Mouse (Mus musculus) embryonic facial prominence, embryonic 11.5 days (tissue): Measurements from ENCODE around the gene Agfg2. TPM values are rescaled to one million over a fixed set of nuclear protein-coding genes. Genes with fewer than 3 reads are reported as not detected.

Source experiments
- ATAC-seq: fragments of 200-750 bp; cut with Nextera tagmentation; replicated peaks from 2 replicates; pipeline ENCODE4 v1.8.0; 2017; ENCODE audit warnings: low read depth; ENCODE audit not compliant: insufficient number of reproducible peaks, low FRiP score, low TSS enrichment
- DNase-seq: peaks from one replicate; pipeline ENCODE4 v3.0.0-alpha.2; 2015; ENCODE audit warnings: low spot score
- H3K27ac ChIP-seq: fragments of 300-500 bp; sonication (generic); replicated peaks from 2 replicates; pipeline ENCODE4 v1.5.1; 2014; ENCODE audit warnings: mild to moderate bottlenecking, low read depth, low read length, control low read depth
- H3K27me3 ChIP-seq: fragments of 300-500 bp; sonication (generic); 2 replicates; pipeline ENCODE4 v1.6.1; 2014; ENCODE audit warnings: mild to moderate bottlenecking, low read length, moderate library complexity, mixed read lengths; ENCODE audit not compliant: control insufficient read depth, insufficient read depth
- H3K36me3 ChIP-seq: fragments of 300-500 bp; sonication (generic); replicated peaks from 2 replicates; pipeline ENCODE4 v1.6.1; 2014; ENCODE audit warnings: low read depth, mild to moderate bottlenecking, low read length, moderate library complexity, mixed read lengths; ENCODE audit not compliant: control insufficient read depth, insufficient read depth
- H3K4me1 ChIP-seq: fragments of 300-500 bp; sonication (generic); 2 replicates; pipeline ENCODE4 v1.6.1; 2014; ENCODE audit warnings: low read length, mixed read lengths; ENCODE audit not compliant: control insufficient read depth, insufficient read depth
- H3K4me2 ChIP-seq: fragments of 300-500 bp; sonication (generic); 2 replicates; pipeline ENCODE4 v1.6.1; 2014; ENCODE audit warnings: low read depth, mild to moderate bottlenecking, control low read depth, low read length, moderate library complexity
- H3K4me3 ChIP-seq: fragments of 300-500 bp; sonication (generic); 2 replicates; pipeline ENCODE4 v1.5.1; 2014; ENCODE audit warnings: low read depth, low read length, control low read depth
- H3K9ac ChIP-seq: fragments of 300-500 bp; sonication (generic); replicated peaks from 2 replicates; pipeline ENCODE4 v1.6.1; 2014; ENCODE audit warnings: mild to moderate bottlenecking, control low read depth, low read length
- H3K9me3 ChIP-seq: fragments of 300-500 bp; sonication (generic); replicated peaks from 2 replicates; pipeline ENCODE4 v1.6.1; 2016; ENCODE audit warnings: mild to moderate bottlenecking, low read length, inconsistent platforms, mixed read lengths; ENCODE audit not compliant: control insufficient read depth
- WGBS: fragments of 180-500 bp; shearing (Covaris S2); extraction: QIAGEN DNeasy Blood & Tissue Kit; methylation state at CpG from one replicate; pipeline ENCODE4 v1.1.7; 2014; 5-methylcytosine and 5-hydroxymethylcytosine counted together
- polyA plus RNA-seq: library from polyadenylated mRNA; unstranded; fragments of >200 nt; fragmentation: Nextera tagmentation; extraction: Ambion mirVana; gene quantifications from 2 replicates; pipeline ENCODE4 v1.2.1, GENCODE M21; 2014

The Agfg2 gene
- polyA plus RNA-seq, 1 experiment from 2014 or later = 11.9 TPM

- no peaks in the 10 kb centered on the region for H3K4me1 ChIP-seq
- no peaks in the 10 kb centered on the region for H3K36me3 ChIP-seq
- H3K9me3 ChIP-seq = no peaks in the 10 kb centered on the region
- H3K27ac ChIP-seq = no peak overlapping the region
- WGBS = 87% methylated on average over 3 of the region's 3 CpGs
- H3K4me3 ChIP-seq = no peak overlapping the region
- ATAC-seq (no peak), DNase-seq (no peak)
- no peak overlapping the region for H3K4me2 ChIP-seq
- H3K9ac ChIP-seq = no peak overlapping the region
- no peaks in the 10 kb centered on the region for H3K27me3 ChIP-seq
Observed at GRCm38 (mm10) chr5:137678736-137679135, 5.8 kb downstream of the Agfg2 start.

- ATAC-seq (no peak), DNase-seq (no peak)
- WGBS = 92% methylated on average over 8 of the region's 8 CpGs
- no peaks in the 10 kb centered on the region for H3K36me3 ChIP-seq
- H3K9ac ChIP-seq = no peak overlapping the region
- no peak overlapping the region for H3K4me2 ChIP-seq
- H3K4me1 ChIP-seq = no peaks in the 10 kb centered on the region
- no peaks in the 10 kb centered on the region for H3K27me3 ChIP-seq
- H3K9me3 ChIP-seq = no peaks in the 10 kb centered on the region
- no peak overlapping the region for H3K27ac ChIP-seq
- no peak overlapping the region for H3K4me3 ChIP-seq
Observed at GRCm38 (mm10) chr5:137677859-137678258, 6.7 kb downstream of the Agfg2 start.

- Histone ChIP-seq H3K27ac (no peak overlapping the region), H3K4me2 (no peak overlapping the region), H3K4me3 (no peak overlapping the region), H3K4me1 (peaks cover 4% of the 10 kb centered on the region; the same call in 1 of the 2 replicates), H3K9ac (no peak overlapping the region), H3K36me3 (no peaks in the 10 kb centered on the region), H3K27me3 (no peaks in the 10 kb centered on the region), H3K9me3 (no peaks in the 10 kb centered on the region)
- 93% methylated on average over 8 of the region's 8 CpGs for WGBS
- ATAC-seq (no peak), DNase-seq (no peak)
Observed at GRCm38 (mm10) chr5:137674786-137675185, 9.7 kb downstream of the Agfg2 start.

- no peak overlapping the region for H3K4me2 ChIP-seq
- WGBS = 88% methylated on average over 6 of the region's 6 CpGs
- DNase-seq = no peak
- no peak overlapping the region for H3K9ac ChIP-seq
- H3K4me1 ChIP-seq = peaks cover 4% of the 10 kb centered on the region; the same call in 1 of the 2 replicates
- no peak overlapping the region for H3K4me3 ChIP-seq
- H3K27me3 ChIP-seq = no peaks in the 10 kb centered on the region
- no peaks in the 10 kb centered on the region for H3K9me3 ChIP-seq
- ATAC-seq = no peak
- H3K36me3 ChIP-seq = no peaks in the 10 kb centered on the region
- no peak overlapping the region for H3K27ac ChIP-seq
Observed at GRCm38 (mm10) chr5:137673015-137673414, 11.5 kb downstream of the Agfg2 start.

- no peak overlapping the region for H3K4me3 ChIP-seq
- H3K27me3 ChIP-seq = no peaks in the 10 kb centered on the region
- DNase-seq = no peak
- no peak overlapping the region for H3K27ac ChIP-seq
- no peak overlapping the region for H3K4me2 ChIP-seq
- no peak for ATAC-seq
- H3K36me3 ChIP-seq = no peaks in the 10 kb centered on the region
- H3K9me3 ChIP-seq = no peaks in the 10 kb centered on the region
- no peak overlapping the region for H3K9ac ChIP-seq
- 81% methylated on average over 5 of the region's 5 CpGs for WGBS
- peaks cover 4% of the 10 kb centered on the region; the same call in 1 of the 2 replicates for H3K4me1 ChIP-seq
Observed at GRCm38 (mm10) chr5:137672361-137672760, 12.2 kb downstream of the Agfg2 start.

- 30% methylated on average over 9 of the region's 9 CpGs for WGBS
- Histone ChIP-seq H3K27ac (peak overlapping the region; percentile 59; the same call in 1 of the 2 replicates), H3K4me2 (no peak overlapping the region), H3K9ac (peak overlapping the region; percentile 23; the same call in 1 of the 2 replicates), H3K4me1 (peaks cover 4% of the 10 kb centered on the region; the same call in 1 of the 2 replicates), H3K9me3 (no peaks in the 10 kb centered on the region), H3K36me3 (no peaks in the 10 kb centered on the region), H3K4me3 (no peak overlapping the region), H3K27me3 (no peaks in the 10 kb centered on the region)
- DNase-seq (peak; percentile 23), ATAC-seq (no peak; the same call in 1 of the 2 replicates)
Observed at GRCm38 (mm10) chr5:137671443-137672240, 12.9 kb downstream of the Agfg2 start.

- H3K4me3 ChIP-seq = no peak overlapping the region
- H3K27ac ChIP-seq = no peak overlapping the region
- H3K4me1 ChIP-seq = peaks cover 4% of the 10 kb centered on the region; the same call in 1 of the 2 replicates
- no peaks in the 10 kb centered on the region for H3K9me3 ChIP-seq
- no peak for DNase-seq
- no peaks in the 10 kb centered on the region for H3K36me3 ChIP-seq
- H3K4me2 ChIP-seq = no peak overlapping the region
- no peak for ATAC-seq
- WGBS = 95% methylated on average over 1 of the region's 1 CpGs
- no peaks in the 10 kb centered on the region for H3K27me3 ChIP-seq
- no peak overlapping the region for H3K9ac ChIP-seq
Observed at GRCm38 (mm10) chr5:137670240-137670639, 14.3 kb downstream of the Agfg2 start.

- DNase-seq (no peak), ATAC-seq (no peak)
- H3K4me1 ChIP-seq = peaks cover 4% of the 10 kb centered on the region; the same call in 1 of the 2 replicates
- no peaks in the 10 kb centered on the region for H3K9me3 ChIP-seq
- no peak overlapping the region for H3K4me2 ChIP-seq
- H3K4me3 ChIP-seq = no peak overlapping the region
- H3K27me3 ChIP-seq = no peaks in the 10 kb centered on the region
- no peaks in the 10 kb centered on the region for H3K36me3 ChIP-seq
- H3K27ac ChIP-seq = no peak overlapping the region
- no peak overlapping the region for H3K9ac ChIP-seq
- WGBS = 83% methylated on average over 10 of the region's 10 CpGs
Observed at GRCm38 (mm10) chr5:137668971-137669370, 15.6 kb downstream of the Agfg2 start.
